Mouse (Mus musculus) small intestine, adult 2 months (tissue): Measurements from ENCODE around the gene Pax8. TPM values are rescaled to one million over a fixed set of nuclear protein-coding genes. Genes with fewer than 3 reads are reported as not detected.

Experiments
- H3K27ac ChIP-seq: fragments of 200-500 bp; 2 replicates; pipeline ENCODE4 v1.5.1; 2012; ENCODE audit warnings: low read depth, low read length, control low read depth, inconsistent platforms; ENCODE audit not compliant: insufficient read depth
- H3K27me3 ChIP-seq: fragments of 200-500 bp; 2 replicates; pipeline ENCODE4 v1.6.1; 2012; ENCODE audit warnings: mild to moderate bottlenecking, moderate library complexity, low read length, inconsistent platforms; ENCODE audit not compliant: control insufficient read depth, insufficient read depth
- H3K36me3 ChIP-seq: fragments of 200-500 bp; 2 replicates; pipeline ENCODE4 v1.6.1; 2012; ENCODE audit warnings: mild to moderate bottlenecking, low read length, control low read depth, inconsistent platforms; ENCODE audit not compliant: control insufficient read depth, insufficient read depth
- H3K4me1 ChIP-seq: fragments of 200-500 bp; 2 replicates; pipeline ENCODE4 v1.6.1; 2012; ENCODE audit warnings: low read length, inconsistent platforms, mixed read lengths; ENCODE audit not compliant: control insufficient read depth, insufficient read depth, insufficient read length
- H3K4me3 ChIP-seq: fragments of 200-500 bp; 2 replicates; pipeline ENCODE4 v1.5.1; 2012; ENCODE audit warnings: low read depth, mild to moderate bottlenecking, control low read depth, inconsistent platforms, low read length, moderate library complexity
- CTCF ChIP-seq: fragments of 200-500 bp; IDR thresholded peaks from 2 replicates; pipeline ENCODE4 v1.5.1; 2012; ENCODE audit warnings: low read depth, mild to moderate bottlenecking, control low read depth, inconsistent platforms, low read length, moderate library complexity, mixed read lengths; ENCODE audit not compliant: insufficient replicate concordance, insufficient read length; ENCODE audit errors: extremely low read depth
- POLR2A ChIP-seq: fragments of 200-500 bp; IDR thresholded peaks from 2 replicates; pipeline ENCODE4 v1.6.1; 2012; ENCODE audit warnings: low read depth, mild to moderate bottlenecking, control low read depth, inconsistent platforms, low read length, moderate library complexity
- WGBS: fragments of 180-500 bp; shearing (Covaris S2); methylation state at CpG from one replicate; pipeline ENCODE4 v1.1.7; 2018; 5-methylcytosine and 5-hydroxymethylcytosine counted together
- polyA plus RNA-seq: library from polyadenylated mRNA; depleted of rRNA; stranded (reverse); fragments of >200 nt; gene quantifications from 2 replicates; pipeline ENCODE4 v1.2.3, GENCODE M21; 2012

The Pax8 gene
- polyA plus RNA-seq, 1 experiment: 10.4 TPM

DNA sequence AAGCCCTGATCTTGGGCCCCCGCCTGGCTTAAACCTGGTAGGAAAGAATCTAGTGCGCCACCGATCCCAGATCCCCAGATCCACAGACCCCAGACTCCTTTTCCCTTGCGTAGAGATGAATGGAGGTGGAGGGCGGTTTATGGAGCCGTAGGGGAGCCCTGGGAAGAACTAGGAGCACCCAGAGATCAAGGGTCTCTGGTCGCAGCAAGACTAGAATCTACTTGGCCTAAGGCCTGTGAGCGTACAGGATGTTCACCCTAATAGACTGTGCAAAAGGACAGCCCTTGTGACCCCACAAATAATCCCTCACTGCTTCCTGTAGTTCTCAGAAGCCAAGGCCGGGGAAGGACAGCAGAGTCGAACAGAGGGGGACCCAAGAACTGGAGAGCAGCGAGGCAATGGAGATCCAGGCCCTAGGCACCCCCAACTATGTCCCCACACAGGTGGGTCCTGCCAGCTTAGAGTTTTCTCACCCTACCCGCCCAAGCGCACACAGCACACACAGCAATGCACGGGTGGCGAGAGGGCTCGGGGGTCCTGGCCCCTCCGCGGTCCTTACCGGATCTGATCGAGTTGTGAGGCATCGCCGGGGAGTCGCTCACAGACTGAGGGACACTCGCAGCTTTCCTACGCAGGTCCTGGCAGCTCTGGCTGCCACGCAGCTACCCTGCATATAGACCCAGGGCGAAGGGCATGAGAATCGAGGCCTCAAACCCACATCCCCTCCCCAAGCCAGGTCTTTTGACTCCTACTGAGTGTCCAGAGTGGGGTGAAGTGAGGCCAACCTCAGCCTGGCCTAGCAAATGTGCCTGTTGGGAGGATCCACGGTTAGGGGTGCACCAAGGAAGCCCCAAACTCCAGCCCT, 653 bp downstream of the Pax8 start:
- TF ChIP-seq POLR2A: no peak
- no peak for TF ChIP-seq CTCF
- Histone ChIP-seq H3K4me1 (peaks cover 10% of the 10 kb centered on the region; the same call in 1 of the 2 replicates), H3K36me3 (no peaks in the 10 kb centered on the region), H3K4me3 (no peak overlapping the region), H3K27ac (no peak overlapping the region), H3K27me3 (0 out of 2 replicates have a peak, but pooled peaks cover 1% of the 10 kb centered on the region)
- WGBS: 77% methylated on average over 29 of the region's 29 CpGs

GRCm38 (mm10) chr2:24473641-24474511, 1.5 kb downstream of the Pax8 start:
- Histone ChIP-seq H3K27ac (no peak overlapping the region), H3K36me3 (no peaks in the 10 kb centered on the region), H3K4me1 (peaks cover 7% of the 10 kb centered on the region; the same call in 1 of the 2 replicates), H3K27me3 (0 out of 2 replicates have a peak, but pooled peaks cover 3% of the 10 kb centered on the region), H3K4me3 (no peak overlapping the region)
- no peak for TF ChIP-seq POLR2A
- TF ChIP-seq CTCF: no peak
- WGBS: 44% methylated on average over 56 of the region's 56 CpGs

DNA sequence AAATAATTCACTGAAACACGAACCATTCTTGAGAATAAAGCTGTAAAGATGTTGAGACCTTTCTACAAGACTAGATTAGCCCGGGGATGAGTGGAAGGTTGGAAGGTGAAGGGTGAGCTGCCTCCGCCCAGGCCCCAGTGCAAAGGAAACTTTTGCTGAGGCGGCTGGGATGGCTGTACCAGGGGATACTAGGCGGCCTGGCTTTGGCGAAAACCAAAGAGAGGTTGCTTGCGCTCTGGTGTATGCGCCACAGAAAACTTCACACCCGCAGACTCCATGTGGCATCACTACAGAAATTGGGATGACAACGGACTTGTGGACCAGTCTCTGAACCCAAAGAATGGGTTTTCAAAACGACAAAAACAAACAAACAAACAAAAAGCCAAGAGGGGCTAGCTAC, 2.7 kb downstream of the Pax8 start:
- Histone ChIP-seq H3K27me3 (0 out of 2 replicates have a peak, but pooled peaks cover 3% of the 10 kb centered on the region), H3K4me1 (peaks cover 11% of the 10 kb centered on the region; the same call in 1 of the 2 replicates), H3K27ac (no peak overlapping the region), H3K36me3 (no peaks in the 10 kb centered on the region), H3K4me3 (no peak overlapping the region)
- TF ChIP-seq CTCF (no peak), POLR2A (no peak)
- 62% methylated on average over 11 of the region's 11 CpGs for WGBS

DNA sequence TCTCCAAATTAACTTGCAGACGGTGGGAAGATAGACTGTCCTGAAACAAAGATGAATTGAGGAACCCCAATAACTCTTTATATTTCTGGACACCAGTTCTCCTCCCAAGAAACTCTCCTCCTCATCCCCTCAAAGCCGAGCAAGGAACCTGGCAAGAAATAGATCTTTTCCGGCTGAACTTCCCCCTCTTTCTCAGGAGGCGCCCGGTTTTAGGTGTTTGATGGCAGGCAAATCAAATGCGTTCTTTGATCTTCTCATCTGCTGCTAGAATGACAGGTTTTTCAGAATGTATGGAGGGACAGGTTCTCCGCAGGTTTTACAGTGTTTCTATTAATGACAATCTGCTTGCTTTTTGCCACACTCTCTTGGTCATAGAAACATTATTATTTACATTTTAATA, 3.3 kb downstream of the Pax8 start:
- TF ChIP-seq POLR2A: no peak
- TF ChIP-seq CTCF: no peak
- no peak overlapping the region for H3K4me3 ChIP-seq
- H3K27me3 ChIP-seq: 0 out of 2 replicates have a peak, but pooled peaks cover 3% of the 10 kb centered on the region
- H3K27ac ChIP-seq: no peak overlapping the region
- WGBS: 14% methylated on average over 7 of the region's 7 CpGs
- no peaks in the 10 kb centered on the region for H3K36me3 ChIP-seq
- H3K4me1 ChIP-seq: peaks cover 12% of the 10 kb centered on the region; the same call in 1 of the 2 replicates

DNA sequence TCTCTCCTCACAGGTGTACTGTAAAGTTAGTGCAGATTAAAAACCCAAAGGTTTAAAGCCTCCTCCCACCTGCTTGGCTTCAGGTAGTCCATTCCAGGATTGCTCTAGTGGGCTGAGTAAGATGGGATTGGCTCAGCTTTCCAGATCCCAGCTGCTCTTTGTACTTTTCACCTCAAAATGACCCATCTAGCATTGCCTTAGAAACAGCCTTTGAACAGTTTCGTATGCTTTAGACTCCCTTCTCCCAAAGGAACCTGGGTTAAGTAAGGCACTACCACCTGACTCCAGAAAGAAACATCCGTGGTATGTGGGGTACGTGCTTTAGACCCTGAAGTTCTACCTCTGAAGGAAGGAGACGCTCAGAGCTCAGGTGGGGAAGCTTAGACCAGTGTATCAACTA, 6.3 kb downstream of the Pax8 start:
- Histone ChIP-seq H3K27me3 (0 out of 2 replicates have a peak, but pooled peaks cover 3% of the 10 kb centered on the region), H3K4me1 (peaks cover 14% of the 10 kb centered on the region), H3K27ac (peak overlapping the region; percentile 98), H3K36me3 (no peaks in the 10 kb centered on the region), H3K4me3 (no peak overlapping the region)
- TF ChIP-seq POLR2A (no peak), CTCF (no peak)
- 14% methylated on average over 4 of the region's 4 CpGs for WGBS

- H3K27ac ChIP-seq: peak overlapping the region; percentile 98
- H3K4me3 ChIP-seq: no peak overlapping the region
- 0 out of 2 replicates have a peak, but pooled peaks cover 3% of the 10 kb centered on the region for H3K27me3 ChIP-seq
- no peak for TF ChIP-seq POLR2A
- no peak for TF ChIP-seq CTCF
- peaks cover 16% of the 10 kb centered on the region for H3K4me1 ChIP-seq
- H3K36me3 ChIP-seq: no peaks in the 10 kb centered on the region
- 25% methylated on average over 1 of the region's 1 CpGs for WGBS
Measured at GRCm38 (mm10) chr2:24468430-24468829, 7.0 kb downstream of the Pax8 start.
